Mouse (Mus musculus) hindbrain, embryonic 10.5 days (tissue): ENCODE results near the gene Mettl26. TPM values are rescaled to one million over a fixed set of nuclear protein-coding genes. Genes with fewer than 3 reads are reported as not detected.
A peak's percentile ranks its signal among the peaks of the same experiment; 100 is the strongest.

Experiments
- DNase-seq: peaks from one replicate; pipeline ENCODE4 v3.0.0-alpha.2; 2017; ENCODE audit warnings: low spot score
- H3K27ac ChIP-seq: fragments of 300-500 bp; sonication (generic); 2 replicates; pipeline ENCODE4 v1.5.1; 2016; ENCODE audit warnings: mild to moderate bottlenecking, moderate library complexity
- H3K27me3 ChIP-seq: fragments of 300-500 bp; sonication (generic); 2 replicates; pipeline ENCODE4 v1.6.1; 2016; ENCODE audit warnings: mild to moderate bottlenecking; ENCODE audit not compliant: poor library complexity, insufficient read depth, severe bottlenecking
- H3K36me3 ChIP-seq: fragments of 300-500 bp; sonication (generic); 2 replicates; pipeline ENCODE4 v1.6.1; 2016; ENCODE audit warnings: mild to moderate bottlenecking, moderate library complexity
- H3K4me1 ChIP-seq: fragments of 300-500 bp; sonication (generic); replicated peaks from 2 replicates; pipeline ENCODE4 v1.6.1; 2016; ENCODE audit warnings: mild to moderate bottlenecking
- H3K4me3 ChIP-seq: fragments of 300-500 bp; sonication (generic); 2 replicates; pipeline ENCODE4 v1.5.1; 2016; ENCODE audit warnings: mild to moderate bottlenecking, moderate library complexity
- H3K9me3 ChIP-seq: fragments of 300-500 bp; sonication (generic); 2 replicates; pipeline ENCODE4 v1.6.1; 2016; ENCODE audit warnings: mild to moderate bottlenecking, moderate library complexity
- WGBS: fragments of 180-500 bp; shearing (Covaris S2); methylation state at CpG from one replicate; pipeline ENCODE4 v1.1.7; 2016; 5-methylcytosine and 5-hydroxymethylcytosine counted together
- polyA plus RNA-seq: library from polyadenylated mRNA; unstranded; fragments of >200 nt; fragmentation: Nextera tagmentation; extraction: Ambion mirVana; gene quantifications from 2 replicates; pipeline ENCODE4 v1.2.1, GENCODE M21; 2016

The Mettl26 gene
- polyA plus RNA-seq, 1 experiment from 2014 or later: 69.9 TPM

DNA sequence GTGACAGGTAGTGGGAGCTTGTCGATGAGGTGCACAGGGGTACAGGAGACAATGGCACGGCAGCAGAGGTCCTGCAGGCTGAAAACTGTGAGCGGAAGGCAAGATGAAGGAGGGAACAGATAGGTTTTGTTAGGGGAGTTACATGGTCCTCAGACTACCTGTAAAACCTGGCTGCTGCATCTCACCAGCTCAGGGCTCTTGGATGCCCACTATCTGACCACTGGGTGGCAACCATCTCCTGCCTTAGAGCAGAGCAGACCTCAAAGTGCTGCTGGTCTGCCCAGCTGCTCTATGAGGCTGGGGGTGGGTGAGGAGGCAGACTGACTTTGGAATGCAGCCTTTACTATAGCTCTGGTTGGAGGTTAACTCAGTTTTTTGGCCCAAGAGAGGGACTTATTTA is 8.9 kb downstream of the Mettl26 start:
- Histone ChIP-seq H3K27me3 (no peaks in the 10 kb centered on the region; the same call in 1 of the 2 replicates), H3K27ac (peak overlapping the region; percentile 93), H3K4me1 (peaks cover 70% of the 10 kb centered on the region), H3K36me3 (peaks cover 65% of the 10 kb centered on the region), H3K9me3 (no peaks in the 10 kb centered on the region), H3K4me3 (no peak overlapping the region)
- no peak for DNase-seq
- 85% methylated on average over 3 of the region's 3 CpGs for WGBS

DNA sequence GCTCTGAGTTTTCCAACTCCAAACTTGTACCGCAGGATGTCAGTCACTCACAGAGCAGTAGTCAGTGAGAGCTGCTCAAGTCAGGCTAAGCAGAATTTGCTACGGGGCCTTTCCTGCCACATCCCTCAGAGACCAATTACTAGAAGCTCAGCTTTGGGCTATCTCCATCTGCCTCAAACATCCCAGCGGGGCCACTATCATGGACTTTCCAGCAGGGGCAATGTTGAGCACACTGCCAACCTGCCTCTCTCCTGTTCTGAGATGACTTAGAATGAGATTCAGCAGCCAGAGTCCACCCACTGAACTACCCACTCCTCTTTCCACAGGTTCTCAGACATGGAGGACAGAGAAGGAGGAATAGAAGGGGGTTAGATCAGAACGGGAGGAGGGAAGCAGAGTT is 10.8 kb downstream of the Mettl26 start:
- WGBS: 60% methylated on average over 4 of the region's 4 CpGs
- no peak for DNase-seq

DNA sequence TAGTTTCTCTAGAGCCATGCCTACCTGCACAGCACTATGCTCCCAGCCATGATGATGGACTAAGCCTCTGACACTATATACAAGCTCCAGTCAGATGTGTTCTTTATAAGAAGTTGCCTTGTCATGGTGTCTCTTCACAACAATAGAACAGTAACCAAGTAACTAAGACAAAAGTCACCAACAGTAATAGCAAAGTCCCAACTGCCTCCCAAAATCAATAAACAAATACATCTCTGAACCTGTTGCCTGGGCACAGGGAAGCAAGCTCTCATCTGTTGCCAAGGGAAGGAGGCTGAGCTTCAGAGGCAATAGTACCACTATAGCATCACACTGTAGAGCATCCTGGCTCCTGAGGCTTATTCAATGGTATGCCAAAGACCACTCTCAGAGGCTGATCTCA is 11.9 kb downstream of the Mettl26 start:
- H3K27ac ChIP-seq: no peak overlapping the region
- DNase-seq: no peak
- no peaks in the 10 kb centered on the region for H3K9me3 ChIP-seq
- peaks cover 77% of the 10 kb centered on the region for H3K36me3 ChIP-seq
- peaks cover 40% of the 10 kb centered on the region for H3K4me1 ChIP-seq
- H3K27me3 ChIP-seq: no peaks in the 10 kb centered on the region; the same call in 1 of the 2 replicates
- no peak overlapping the region for H3K4me3 ChIP-seq

More for the DNA sequence above, 10.8 kb downstream of the Mettl26 start:
- peaks cover 72% of the 10 kb centered on the region for H3K36me3 ChIP-seq
- H3K4me1 ChIP-seq: peaks cover 52% of the 10 kb centered on the region
- no peaks in the 10 kb centered on the region for H3K9me3 ChIP-seq
- H3K27me3 ChIP-seq: no peaks in the 10 kb centered on the region; the same call in 1 of the 2 replicates
- no peak overlapping the region for H3K4me3 ChIP-seq
- no peak overlapping the region for H3K27ac ChIP-seq

DNA sequence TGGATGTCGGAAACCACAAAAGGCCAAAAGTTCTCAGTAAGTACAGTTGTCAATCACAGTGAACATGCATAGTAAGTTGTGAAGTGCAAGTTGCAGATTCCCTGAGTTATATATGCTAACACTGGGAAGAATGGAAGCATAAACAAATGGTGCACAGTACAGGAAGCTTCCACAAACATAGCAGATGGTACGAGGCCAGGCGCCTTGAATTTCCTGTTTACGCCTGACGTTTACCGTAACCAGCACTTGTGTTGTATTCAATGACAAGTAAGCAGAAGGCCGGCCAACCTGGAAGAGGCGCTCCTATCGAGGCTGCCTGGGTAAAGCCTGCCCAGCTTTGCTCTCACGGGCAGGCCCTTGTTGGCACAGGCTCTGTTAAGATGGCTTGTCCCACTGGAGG is 12.6 kb downstream of the Mettl26 start:
- Histone ChIP-seq H3K36me3 (peaks cover 74% of the 10 kb centered on the region), H3K9me3 (no peaks in the 10 kb centered on the region)
- WGBS: 92% methylated on average over 10 of the region's 10 CpGs

DNA sequence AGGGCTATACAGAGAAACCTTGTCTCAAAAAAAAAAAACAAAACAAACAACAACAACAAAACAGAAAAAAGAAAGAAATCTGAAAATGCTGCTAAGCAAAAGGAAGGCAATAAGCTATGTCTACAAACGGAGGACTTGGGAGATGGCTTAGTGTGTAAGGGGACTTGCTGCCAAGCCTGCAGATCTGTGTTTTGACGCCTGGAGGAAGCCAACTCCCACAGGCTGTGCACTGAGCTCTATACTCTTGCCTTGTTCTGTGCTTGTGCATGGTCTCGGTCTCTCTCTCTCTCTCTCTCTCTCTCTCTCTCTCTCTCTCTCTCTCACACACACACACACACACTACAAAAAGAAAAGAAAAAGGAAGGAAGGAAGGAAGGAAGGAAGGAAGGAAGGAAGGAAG is 14.0 kb downstream of the Mettl26 start:
- Histone ChIP-seq H3K4me3 (no peak overlapping the region), H3K27ac (no peak overlapping the region), H3K36me3 (peaks cover 60% of the 10 kb centered on the region), H3K27me3 (no peaks in the 10 kb centered on the region), H3K4me1 (peaks cover 21% of the 10 kb centered on the region), H3K9me3 (no peaks in the 10 kb centered on the region)
- no peak for DNase-seq
- 94% methylated on average over 3 of the region's 3 CpGs for WGBS

More for the DNA sequence above, 12.6 kb downstream of the Mettl26 start:
- Histone ChIP-seq H3K4me1 (peaks cover 34% of the 10 kb centered on the region), H3K27me3 (no peaks in the 10 kb centered on the region; the same call in 1 of the 2 replicates), H3K27ac (no peak overlapping the region), H3K4me3 (no peak overlapping the region)
- no peak for DNase-seq

DNA sequence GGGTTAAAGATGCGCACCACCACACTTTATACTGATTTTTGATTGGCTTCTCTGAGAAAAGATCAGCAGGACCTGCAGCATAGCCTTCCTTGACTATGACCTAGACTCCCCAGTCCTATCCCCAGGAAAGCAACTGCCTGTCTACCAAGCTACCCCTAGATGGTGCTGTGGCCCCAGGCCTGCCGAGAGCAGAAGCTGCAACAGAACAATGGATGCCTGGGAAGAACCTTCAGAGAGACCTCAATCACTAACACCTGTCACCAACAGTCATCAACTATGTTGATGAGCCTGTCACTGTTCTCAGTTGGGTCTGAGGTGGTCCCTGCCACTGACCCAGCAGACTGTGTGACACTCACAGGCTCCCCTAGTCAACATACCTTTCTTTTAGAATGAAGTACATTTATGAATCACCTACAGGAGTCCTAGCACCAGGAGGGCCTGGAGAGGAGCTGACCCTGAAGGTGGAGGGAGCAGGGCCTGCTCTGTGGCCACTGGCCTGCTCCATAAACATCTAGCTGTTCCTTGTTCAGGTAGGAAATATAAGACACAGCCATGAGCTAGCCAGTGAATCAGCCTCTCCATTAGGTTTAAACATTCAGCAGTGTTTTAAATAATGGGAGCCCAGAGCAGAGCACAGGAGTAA is 19.2 kb downstream of the Mettl26 start:
- H3K27ac ChIP-seq: peak overlapping the region; percentile 77
- peaks cover 20% of the 10 kb centered on the region for H3K36me3 ChIP-seq
- DNase-seq: peak; percentile 71
- peaks cover 25% of the 10 kb centered on the region for H3K4me1 ChIP-seq
- H3K9me3 ChIP-seq: no peaks in the 10 kb centered on the region
- H3K4me3 ChIP-seq: no peak overlapping the region
- H3K27me3 ChIP-seq: no peaks in the 10 kb centered on the region
- 24% methylated on average over 2 of the region's 2 CpGs for WGBS

DNA sequence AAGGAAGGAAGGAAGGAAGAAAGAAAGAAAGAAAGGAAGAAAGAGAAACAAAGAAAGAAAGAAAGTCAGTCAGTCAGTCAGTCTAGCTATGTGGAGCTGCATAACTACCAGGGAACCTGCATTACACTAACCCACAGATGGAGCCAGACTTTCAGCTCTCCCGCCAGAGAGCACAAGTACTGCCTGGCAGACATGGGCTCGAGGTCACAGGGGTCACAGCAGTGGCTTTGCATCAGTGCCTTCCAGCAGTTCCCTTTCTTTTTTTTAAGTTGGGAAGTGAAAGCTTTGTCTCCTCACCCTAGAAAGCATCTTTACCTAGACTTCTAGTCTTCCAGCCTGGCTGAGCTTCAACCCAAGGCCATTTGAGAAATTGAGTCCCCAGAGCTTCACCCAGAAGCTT is 20.5 kb downstream of the Mettl26 start:
- DNase-seq: no peak
- peaks cover 14% of the 10 kb centered on the region for H3K36me3 ChIP-seq
- H3K27me3 ChIP-seq: no peaks in the 10 kb centered on the region
- H3K27ac ChIP-seq: peak overlapping the region; percentile 63; the same call in 1 of the 2 replicates
- H3K4me1 ChIP-seq: peaks cover 25% of the 10 kb centered on the region
- no peaks in the 10 kb centered on the region for H3K9me3 ChIP-seq
- H3K4me3 ChIP-seq: no peak overlapping the region
- 17% methylated on average over 2 of the region's 2 CpGs for WGBS

DNA sequence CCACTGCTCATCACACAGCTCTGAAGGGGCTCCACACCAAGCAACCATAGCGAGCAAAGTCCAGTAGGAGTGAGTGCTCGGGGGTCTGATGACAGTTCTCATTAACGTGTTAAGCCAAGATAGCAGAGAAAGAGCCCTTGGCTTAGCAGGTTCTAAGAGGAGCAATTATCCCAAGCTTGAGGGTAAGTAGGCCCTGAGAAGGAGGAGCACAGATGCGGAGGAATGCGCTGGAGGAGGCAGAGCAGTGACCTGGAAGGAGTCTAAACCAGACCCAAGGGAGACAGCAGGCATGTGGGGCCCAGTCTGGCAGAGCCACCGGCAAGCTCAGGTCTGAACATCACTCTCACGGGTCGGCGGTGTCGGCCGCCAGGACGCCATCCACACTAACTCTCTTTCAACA is 21.0 kb downstream of the Mettl26 start:
- Histone ChIP-seq H3K9me3 (no peaks in the 10 kb centered on the region), H3K36me3 (peaks cover 15% of the 10 kb centered on the region), H3K27me3 (no peaks in the 10 kb centered on the region), H3K27ac (peak overlapping the region; percentile 63; the same call in 1 of the 2 replicates), H3K4me1 (peaks cover 25% of the 10 kb centered on the region), H3K4me3 (no peak overlapping the region)
- no peak for DNase-seq
- 69% methylated on average over 12 of the region's 12 CpGs for WGBS

DNA sequence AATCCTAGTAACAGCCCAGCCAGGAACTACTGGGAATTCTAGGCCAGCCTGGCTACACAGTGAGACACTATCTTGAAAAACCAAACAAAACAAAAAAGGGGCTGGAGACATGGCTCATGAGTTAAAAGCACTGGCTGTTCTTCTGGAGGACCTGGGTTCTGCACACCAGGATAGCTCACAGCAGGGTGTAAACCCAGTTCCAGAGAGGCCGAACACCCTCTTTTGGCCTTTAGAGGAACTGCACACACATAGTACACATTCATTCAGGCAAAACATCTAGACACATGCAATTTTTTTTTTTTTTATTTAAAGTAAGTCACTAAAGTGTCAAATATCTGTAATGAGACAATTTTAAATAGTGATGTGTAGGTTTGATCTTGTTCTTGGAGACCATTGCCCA is 25.3 kb downstream of the Mettl26 start:
- WGBS: 91% methylated on average over 1 of the region's 1 CpGs
- Histone ChIP-seq H3K9me3 (no peaks in the 10 kb centered on the region), H3K4me1 (peaks cover 17% of the 10 kb centered on the region), H3K27me3 (no peaks in the 10 kb centered on the region), H3K27ac (no peak overlapping the region), H3K36me3 (peaks cover 20% of the 10 kb centered on the region), H3K4me3 (no peak overlapping the region)
- DNase-seq: no peak

DNA sequence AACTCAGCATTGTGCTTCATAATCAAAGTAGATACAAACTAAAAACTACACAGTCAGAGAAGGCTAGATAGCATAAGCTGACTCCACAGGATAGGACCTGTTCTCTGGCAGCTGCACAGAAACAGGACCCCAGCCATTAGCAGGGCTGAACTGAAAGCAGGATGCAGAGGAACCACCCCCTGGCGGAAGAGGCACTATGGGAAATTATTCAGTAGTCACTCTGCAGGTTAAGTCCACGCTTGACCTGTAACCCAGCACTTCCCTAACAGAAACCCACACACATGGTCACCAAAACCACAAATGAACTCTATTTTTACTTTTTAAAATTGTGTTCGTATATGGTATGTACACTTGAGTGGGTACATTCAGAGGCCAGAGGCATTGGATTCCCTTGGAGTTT is 28.2 kb downstream of the Mettl26 start:
- Histone ChIP-seq H3K4me3 (no peak overlapping the region), H3K36me3 (peaks cover 31% of the 10 kb centered on the region), H3K27me3 (no peaks in the 10 kb centered on the region), H3K4me1 (no peaks in the 10 kb centered on the region), H3K27ac (no peak overlapping the region), H3K9me3 (no peaks in the 10 kb centered on the region)
- no peak for DNase-seq
- WGBS: 89% methylated on average over 3 of the region's 3 CpGs

DNA sequence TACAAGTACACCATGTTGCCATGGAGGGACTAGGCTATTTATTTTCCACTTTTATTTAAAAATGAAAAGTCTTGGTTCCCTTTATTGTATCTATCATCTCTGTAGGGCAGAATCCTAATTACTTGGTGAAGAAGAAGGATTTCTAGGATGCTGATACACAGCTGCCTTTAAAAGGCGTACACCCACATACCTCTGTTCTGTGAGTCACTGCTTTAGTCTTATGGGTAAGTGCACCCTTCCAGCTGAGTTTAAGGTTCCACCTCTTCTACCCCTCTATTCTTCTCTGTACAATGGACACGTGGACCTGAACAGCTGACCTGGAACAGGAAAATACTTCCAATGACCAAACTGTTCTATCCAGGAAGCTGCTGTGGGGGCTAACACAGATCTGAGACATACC is 32.8 kb downstream of the Mettl26 start:
- Histone ChIP-seq H3K4me1 (0 out of 2 replicates have a peak, but pooled peaks cover 2% of the 10 kb centered on the region), H3K4me3 (no peak overlapping the region), H3K27me3 (no peaks in the 10 kb centered on the region), H3K36me3 (peaks cover 27% of the 10 kb centered on the region), H3K27ac (no peak overlapping the region), H3K9me3 (no peaks in the 10 kb centered on the region)
- WGBS: 93% methylated on average over 2 of the region's 2 CpGs
- DNase-seq: no peak

DNA sequence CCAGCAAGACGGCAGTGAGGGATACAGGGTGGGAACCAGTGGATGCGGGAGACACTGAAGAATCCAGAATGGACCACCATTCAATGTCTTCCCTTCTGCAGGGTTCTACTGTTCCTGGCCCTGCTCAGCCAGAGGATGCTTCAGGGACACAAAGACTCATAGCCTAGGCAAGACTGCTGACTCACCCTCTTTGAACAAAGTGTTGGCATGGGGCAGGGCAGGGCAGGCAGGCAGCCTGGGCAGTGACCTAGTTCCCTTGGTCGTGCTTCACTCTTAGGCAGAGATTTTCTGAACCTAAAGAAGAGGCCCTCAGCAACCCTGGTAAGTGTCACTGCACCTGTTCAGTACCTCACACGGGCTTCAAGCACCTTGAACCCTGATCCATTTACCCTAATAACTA is 36.9 kb downstream of the Mettl26 start:
- WGBS: 91% methylated on average over 4 of the region's 4 CpGs
- Histone ChIP-seq H3K27ac (no peak overlapping the region), H3K27me3 (no peaks in the 10 kb centered on the region), H3K36me3 (peaks cover 36% of the 10 kb centered on the region), H3K9me3 (no peaks in the 10 kb centered on the region), H3K4me3 (no peak overlapping the region), H3K4me1 (0 out of 2 replicates have a peak, but pooled peaks cover 2% of the 10 kb centered on the region)
- no peak for DNase-seq

DNA sequence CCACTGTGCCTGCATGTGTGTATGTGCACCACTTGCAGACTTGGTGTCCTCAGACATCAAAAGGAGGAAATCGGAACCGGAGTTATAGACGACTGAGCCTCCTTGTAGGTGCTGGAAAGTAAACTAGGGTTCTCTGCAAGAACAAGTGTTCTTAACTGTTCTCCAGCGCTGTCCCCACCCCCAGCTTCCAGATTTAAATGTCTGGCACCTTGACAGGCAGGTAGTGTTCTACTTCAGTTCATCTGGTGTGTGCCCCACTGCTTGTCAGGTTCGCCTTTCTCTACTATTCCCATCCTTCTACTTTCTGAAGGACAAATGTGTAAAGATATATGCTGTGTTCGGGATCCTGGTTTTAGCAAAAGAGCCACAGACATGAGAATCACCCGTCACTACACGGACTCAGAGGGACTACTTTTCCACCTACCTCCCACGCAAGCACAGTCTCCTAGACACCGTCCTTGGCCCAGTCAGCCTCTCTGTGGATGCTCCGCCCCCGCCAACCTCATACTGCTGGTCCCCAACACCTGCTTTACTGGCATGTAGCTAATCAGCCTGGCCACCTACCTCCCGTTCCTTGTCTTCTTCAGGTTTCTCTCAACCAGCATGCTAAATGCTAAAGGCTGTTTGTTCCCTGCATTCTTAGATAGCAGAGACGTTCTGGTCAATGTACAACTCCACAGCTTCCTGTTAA is 38.5 kb downstream of the Mettl26 start:
- H3K4me3 ChIP-seq: no peak overlapping the region
- H3K36me3 ChIP-seq: peaks cover 41% of the 10 kb centered on the region
- H3K27ac ChIP-seq: no peak overlapping the region
- no peak for DNase-seq
- H3K4me1 ChIP-seq: peaks cover 17% of the 10 kb centered on the region
- no peaks in the 10 kb centered on the region for H3K27me3 ChIP-seq
- WGBS: 88% methylated on average over 14 of the region's 14 CpGs
- no peaks in the 10 kb centered on the region for H3K9me3 ChIP-seq
